Mouse (Mus musculus): ENCODE measurements around the gene Naa16.

The Naa16 gene

GRCm38 (mm10) chr14:79298314-79298992 is 92.1 kb downstream of the Naa16 start:
- no peak for DNase-seq (ENCODE audit: low spot score)

GRCm38 (mm10) chr14:79296836-79297235 is 93.7 kb downstream of the Naa16 start:
- DNase-seq (ENCODE audit: low spot score): no peak

GRCm38 (mm10) chr14:79296201-79296600 is 94.4 kb downstream of the Naa16 start:
- DNase-seq (ENCODE audit: low spot score): no peak

GRCm38 (mm10) chr14:79295579-79295978 is 95.0 kb downstream of the Naa16 start:
- no peak for DNase-seq (ENCODE audit: low spot score)

- DNase-seq (ENCODE audit: low spot score): no peak
Observed at GRCm38 (mm10) chr14:79294950-79295349, 95.6 kb downstream of the Naa16 start.

GRCm38 (mm10) chr14:79294051-79294814 is 96.3 kb downstream of the Naa16 start:
- DNase-seq (ENCODE audit: low spot score): no peak

- DNase-seq (ENCODE audit: low spot score): peak; percentile 89
Observed at GRCm38 (mm10) chr14:79293119-79293780, 97.3 kb downstream of the Naa16 start.

GRCm38 (mm10) chr14:79291629-79292028 is 98.9 kb downstream of the Naa16 start:
- no peak for DNase-seq (ENCODE audit: low spot score)

- no peak for DNase-seq (ENCODE audit: low spot score)
Observed at GRCm38 (mm10) chr14:79290683-79291425, 99.7 kb downstream of the Naa16 start.

- no peak for DNase-seq (ENCODE audit: low spot score)
Observed at GRCm38 (mm10) chr14:79289909-79290308, 100.7 kb downstream of the Naa16 start.

- peak; percentile 69 for DNase-seq (ENCODE audit: low spot score)
Observed at GRCm38 (mm10) chr14:79288280-79288679, 102.3 kb downstream of the Naa16 start.

GRCm38 (mm10) chr14:79287251-79287863 is 103.2 kb downstream of the Naa16 start:
- DNase-seq (ENCODE audit: low spot score): no peak

GRCm38 (mm10) chr14:79285549-79285948 is 105.0 kb downstream of the Naa16 start:
- no peak for DNase-seq (ENCODE audit: low spot score)

- no peak for DNase-seq (ENCODE audit: low spot score)
Observed at GRCm38 (mm10) chr14:79284616-79285015, 106.0 kb downstream of the Naa16 start.

- no peak for DNase-seq (ENCODE audit: low spot score)
Observed at GRCm38 (mm10) chr14:79283952-79284351, 106.6 kb downstream of the Naa16 start.

GRCm38 (mm10) chr14:79281894-79282553 is 108.6 kb downstream of the Naa16 start:
- DNase-seq (ENCODE audit: low spot score): no peak

- peak; percentile 69 for DNase-seq (ENCODE audit: low spot score)
Observed at GRCm38 (mm10) chr14:79280456-79280855, 110.1 kb downstream of the Naa16 start.

- DNase-seq (ENCODE audit: low spot score): no peak
Observed at GRCm38 (mm10) chr14:79279494-79279893, 111.1 kb downstream of the Naa16 start.

- no peak for DNase-seq (ENCODE audit: low spot score)
Observed at GRCm38 (mm10) chr14:79278927-79279326, 111.7 kb downstream of the Naa16 start.

GRCm38 (mm10) chr14:79277922-79278321 is 112.7 kb downstream of the Naa16 start:
- DNase-seq (ENCODE audit: low spot score): no peak

- no peak for DNase-seq (ENCODE audit: low spot score)
Observed at GRCm38 (mm10) chr14:79275870-79276395, 114.6 kb downstream of the Naa16 start.
